Mouse (Mus musculus) heart, adult 2 months (tissue): ENCODE measurements around the gene Nt5dc3.

Source experiments
- CTCF ChIP-seq: fragments of 200-600 bp; IDR thresholded peaks from 2 replicates; pipeline ENCODE4 v1.8.1; 2022; ENCODE audit warnings: antibody characterized with exemption, mild to moderate bottlenecking, moderate library complexity
- EP300 ChIP-seq: fragments of 200-500 bp; IDR thresholded peaks from 2 replicates; pipeline ENCODE4 v1.6.1; 2011; ENCODE audit warnings: low read depth, low read length, control low read depth; ENCODE audit not compliant: insufficient read depth
- POLR2A ChIP-seq: fragments of 200-500 bp; IDR thresholded peaks from 2 replicates; pipeline ENCODE4 v1.6.1; 2011; ENCODE audit warnings: mild to moderate bottlenecking, low read depth, low read length, control low read depth; ENCODE audit not compliant: insufficient read depth

GRCm38 (mm10) chr10:86755816-86756502, 22.8 kb upstream of the Nt5dc3 start:
- TF ChIP-seq POLR2A (no peak), CTCF (no peak), EP300 (no peak)
